Mouse (Mus musculus) cortical plate, adult 2 months (tissue): ENCODE data around the gene Slc5a3.

ENCODE experiments used
- CTCF ChIP-seq: fragments of 200-500 bp; IDR thresholded peaks from 2 replicates; pipeline ENCODE4 v1.5.1; 2011; ENCODE audit warnings: mild to moderate bottlenecking, control low read depth, low read length; ENCODE audit not compliant: insufficient read depth; ENCODE audit errors: extremely low read depth
- POLR2A ChIP-seq: fragments of 200-500 bp; IDR thresholded peaks from 2 replicates; pipeline ENCODE4 v1.6.1; 2011; ENCODE audit warnings: mild to moderate bottlenecking, low read length, control low read depth; ENCODE audit not compliant: insufficient read depth; ENCODE audit errors: extremely low read depth

DNA sequence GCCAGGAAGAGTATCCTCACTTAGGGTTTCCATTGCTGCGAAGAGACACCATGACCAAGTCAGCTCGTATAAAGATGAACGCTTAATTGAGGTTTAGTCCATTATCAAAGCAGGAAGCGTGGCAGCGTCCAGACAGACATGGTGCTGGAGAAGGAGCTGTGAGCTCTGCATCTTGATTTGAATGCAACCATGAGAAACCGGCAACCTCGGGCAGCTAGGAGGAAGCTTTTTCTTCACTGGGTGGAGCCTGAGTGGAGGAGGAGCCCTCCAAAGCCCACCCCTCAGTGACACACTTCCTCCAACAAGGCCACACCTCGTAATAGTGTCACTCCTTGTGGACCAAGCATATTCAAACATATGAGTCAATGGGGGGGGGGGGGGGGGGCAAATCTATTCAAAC is 71.7 kb downstream of the Slc5a3 start:
- TF ChIP-seq POLR2A (no peak), CTCF (no peak)
